Mouse (Mus musculus) embryo, embryonic 10 days (tissue): ENCODE data around the gene Trpm3.
A peak's percentile ranks its signal among the peaks of the same experiment; 100 is the strongest.
"Not testable (repeated sequence)": the region's sequence is repeated elsewhere in the genome, so short reads cannot be mapped to it uniquely, and the experiment has no call there.

Experiments
- DNase-seq: peaks from one replicate; pipeline ENCODE4 v3.0.0-alpha.2; 2015; ENCODE audit warnings: low spot score

The Trpm3 gene

DNA sequence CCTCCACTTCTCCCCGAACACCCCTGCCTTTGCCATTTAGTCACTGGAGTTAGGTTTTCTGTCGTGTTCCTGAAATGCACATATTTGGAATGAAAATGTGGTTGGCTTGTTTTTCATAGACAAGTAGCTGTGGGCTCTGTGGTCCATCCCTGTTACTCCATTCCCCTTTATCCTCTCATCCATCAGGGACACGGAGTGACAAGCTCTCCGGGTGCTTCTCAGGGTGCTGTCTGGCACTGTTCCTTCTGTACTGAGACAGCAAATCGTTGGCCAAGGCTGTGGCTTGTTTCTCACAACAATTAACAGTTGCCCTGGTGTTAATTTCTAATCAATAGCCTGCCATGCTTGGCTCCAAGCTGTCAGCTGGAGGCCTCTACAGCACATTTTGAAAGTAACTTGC, 838.7 kb downstream of the Trpm3 start:
- DNase-seq: no peak

DNA sequence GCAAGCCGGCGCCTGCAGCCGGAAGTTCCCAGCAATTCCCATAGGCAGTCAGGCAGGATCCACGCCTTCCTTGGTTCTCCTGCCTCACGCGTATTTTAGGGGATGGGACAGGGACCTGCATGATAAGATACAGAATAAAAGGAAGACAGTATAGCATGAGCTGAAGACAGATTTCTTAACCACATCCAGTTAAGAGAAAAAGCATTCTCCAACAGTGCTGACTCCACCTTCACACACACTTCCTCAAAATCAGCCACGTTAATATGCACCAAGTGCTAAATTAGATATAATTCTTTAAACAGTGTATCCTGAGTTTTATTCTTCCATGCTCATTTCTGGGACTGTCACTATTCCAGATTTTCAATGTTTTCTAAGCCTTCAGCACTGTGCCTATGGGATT, 839.9 kb downstream of the Trpm3 start:
- no peak for DNase-seq

DNA sequence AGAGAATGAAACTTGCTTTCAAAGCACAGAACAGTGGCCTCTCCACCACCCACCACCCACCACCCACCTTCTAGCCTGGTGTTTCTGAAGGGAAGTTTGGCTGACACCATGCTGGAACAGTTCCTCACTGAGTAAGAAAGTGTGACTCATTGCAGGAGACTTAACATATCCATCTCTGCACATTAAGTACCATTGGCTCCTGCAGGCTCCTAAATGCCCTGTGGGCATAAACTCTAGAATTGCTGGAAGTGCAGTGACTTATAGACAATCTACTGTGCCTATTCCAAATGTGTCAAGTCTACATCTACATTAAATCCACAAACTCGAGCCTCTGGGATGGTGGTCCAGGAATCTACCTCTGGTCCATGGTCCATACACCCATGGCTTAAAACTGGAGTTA, 840.3 kb downstream of the Trpm3 start:
- no peak for DNase-seq

DNA sequence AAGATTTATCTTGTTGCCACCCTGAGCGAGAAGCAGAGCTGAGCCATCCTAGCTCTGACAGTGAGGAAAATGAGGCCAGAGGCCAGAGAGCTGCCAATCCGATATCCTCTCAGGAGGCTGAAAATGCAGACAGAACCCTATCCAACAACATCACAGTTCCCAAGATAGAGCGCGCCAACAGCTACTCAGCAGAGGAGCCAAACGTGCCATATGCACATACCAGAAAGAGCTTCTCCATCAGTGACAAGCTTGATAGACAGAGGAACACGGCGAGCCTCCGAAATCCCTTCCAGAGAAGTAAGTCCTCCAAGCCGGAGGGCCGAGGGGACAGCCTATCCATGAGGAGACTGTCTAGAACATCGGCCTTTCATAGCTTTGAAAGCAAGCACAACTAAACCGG, 849.1 kb downstream of the Trpm3 start:
- no peak for DNase-seq

DNA sequence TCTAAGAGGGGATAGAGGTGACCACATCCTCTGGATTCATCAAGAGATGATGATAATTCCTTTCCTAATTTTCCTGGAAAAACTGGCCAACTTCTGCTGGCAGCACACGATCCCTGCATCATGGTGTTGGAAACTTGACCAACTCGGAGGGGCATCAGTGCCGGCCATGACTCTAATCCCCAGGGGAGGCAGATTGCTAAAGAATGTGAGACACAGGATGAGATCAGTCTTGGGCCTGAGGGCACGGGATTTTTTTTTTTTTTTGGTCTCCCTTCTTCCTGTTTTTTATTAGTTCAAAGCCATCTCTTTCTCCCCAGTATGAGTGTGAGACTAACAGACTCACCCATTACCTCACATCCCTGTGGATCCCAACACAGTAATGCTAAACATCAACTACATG, 855.1 kb downstream of the Trpm3 start:
- DNase-seq: no peak

DNA sequence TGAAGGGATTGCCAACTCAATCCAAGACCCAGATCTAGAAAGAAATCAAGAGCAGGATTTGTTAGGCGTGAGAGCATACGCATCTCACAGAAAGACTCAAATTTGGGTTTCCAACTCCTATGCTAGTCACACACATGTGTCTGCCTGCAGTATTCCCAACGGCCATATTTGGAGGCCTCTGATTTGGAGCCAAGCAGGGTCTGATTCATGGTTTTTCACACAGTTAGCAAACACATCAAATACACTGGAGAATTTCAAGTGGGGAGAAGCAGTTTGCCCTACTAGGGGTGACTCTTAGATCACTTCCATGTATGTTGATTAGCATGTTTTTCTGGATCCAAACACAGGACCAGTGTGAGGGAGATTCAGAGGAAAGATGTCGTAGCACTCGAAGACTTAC, 855.7 kb downstream of the Trpm3 start:
- no peak for DNase-seq

DNA sequence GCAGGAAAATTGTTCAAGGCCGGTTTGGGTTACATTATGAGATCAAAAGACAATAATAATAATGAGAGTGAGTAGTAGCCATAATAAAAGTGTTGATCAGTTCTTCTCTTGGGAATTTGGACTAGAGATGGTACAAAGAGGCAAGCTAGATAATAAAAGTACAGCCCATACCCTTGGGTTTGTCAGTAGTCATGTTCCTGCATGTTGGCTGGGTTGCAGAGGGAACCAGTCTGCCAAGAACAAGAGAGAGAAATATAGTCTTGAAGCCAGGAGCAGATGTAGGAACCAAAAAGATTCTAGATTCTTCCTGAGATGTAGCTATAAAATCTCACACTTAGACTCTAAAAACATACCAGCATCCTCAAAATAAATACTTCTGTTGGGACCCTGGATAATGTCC, 861.4 kb downstream of the Trpm3 start:
- no peak for DNase-seq

DNA sequence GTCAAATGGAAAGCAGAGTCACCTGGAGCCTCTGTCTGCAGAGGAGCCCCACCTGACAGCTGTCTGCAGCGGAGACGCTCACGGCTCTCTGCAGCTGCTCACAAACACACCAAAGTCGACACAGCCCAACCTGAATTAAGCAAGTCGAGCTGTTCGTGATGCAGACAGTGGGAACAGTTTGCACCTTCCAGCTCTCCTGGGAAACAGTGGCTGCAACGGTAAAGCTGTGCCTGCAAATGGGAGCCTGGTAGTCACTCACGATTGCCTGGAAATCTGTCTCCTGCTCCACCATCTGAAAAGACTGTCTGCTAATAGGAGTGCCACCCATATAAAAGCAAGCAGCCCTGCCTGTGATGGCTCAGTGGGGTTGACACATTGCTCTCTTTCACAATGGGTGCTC, 865.0 kb downstream of the Trpm3 start:
- no peak for DNase-seq

DNA sequence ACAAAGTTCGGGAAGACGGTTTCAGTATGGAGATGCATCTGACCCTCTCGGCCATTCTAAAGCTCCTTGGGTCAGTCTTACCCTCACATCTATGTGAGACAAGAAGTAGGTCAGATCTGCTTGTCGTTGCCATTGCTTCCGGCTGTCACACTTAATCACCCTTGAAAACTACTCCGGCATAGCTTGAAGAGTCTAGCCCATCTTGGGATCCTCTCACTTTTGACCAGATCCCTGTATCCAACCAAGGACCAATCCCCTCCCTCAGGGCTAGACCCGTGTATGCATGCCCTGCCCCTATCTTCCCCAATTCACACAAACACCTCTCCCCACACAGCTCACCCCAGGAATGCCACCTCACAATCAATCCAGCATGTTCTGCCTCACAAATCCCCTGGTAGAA, 867.0 kb downstream of the Trpm3 start:
- DNase-seq: no peak

DNA sequence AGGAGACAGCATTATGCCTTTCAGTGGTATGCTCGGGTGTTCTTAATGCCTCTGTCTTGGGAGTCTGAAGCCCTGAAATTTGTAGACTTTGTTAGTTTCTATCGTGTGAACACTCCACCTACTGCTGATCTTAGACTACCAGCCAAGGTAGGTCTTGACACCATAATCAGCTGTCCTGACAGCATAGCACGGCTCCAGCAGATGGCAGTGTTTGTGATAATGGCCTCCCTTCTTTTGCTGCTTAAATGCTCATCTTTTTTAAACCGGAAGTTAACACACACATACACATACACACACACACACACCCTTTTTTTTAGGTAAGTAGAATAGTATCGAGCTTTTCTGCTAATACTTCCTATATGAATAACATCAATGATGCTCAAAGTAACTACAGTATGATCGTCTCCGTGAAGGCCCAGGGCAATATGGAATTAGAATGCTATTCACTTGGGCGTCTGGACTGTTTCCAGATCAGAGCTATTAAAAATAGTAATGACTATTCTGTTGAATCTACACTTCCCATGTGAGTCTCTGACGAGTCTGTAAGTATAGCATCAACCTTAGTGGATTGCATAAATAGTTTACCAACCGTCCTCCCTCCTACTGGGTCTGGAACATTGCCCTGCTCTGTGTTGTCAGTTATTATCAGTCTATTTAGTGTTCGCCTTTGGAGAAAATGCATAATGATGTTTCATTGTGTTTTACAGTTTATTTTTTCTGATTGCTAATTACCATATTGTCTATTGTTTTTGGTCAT, 867.8 kb downstream of the Trpm3 start:
- peak; percentile 33 for DNase-seq

DNA sequence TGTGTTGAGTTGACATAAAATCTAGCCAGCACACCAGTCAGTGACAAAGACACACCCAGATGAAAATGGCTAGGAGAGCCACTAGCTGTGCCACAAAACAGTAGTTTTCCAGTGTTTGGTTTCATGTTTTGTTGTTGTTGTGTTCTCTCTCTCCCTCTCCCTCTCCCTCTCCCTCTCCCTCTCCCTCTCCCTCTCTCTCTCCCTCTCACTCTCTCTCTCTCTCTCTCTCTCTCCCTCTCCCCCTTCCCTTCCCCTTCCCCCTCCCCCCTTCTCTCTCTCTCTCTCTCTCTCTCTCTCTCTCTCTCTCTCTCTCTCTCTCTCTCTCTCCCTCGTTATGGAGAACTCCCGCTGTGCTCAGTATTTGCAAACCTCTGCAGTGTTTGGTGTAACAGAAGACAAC, 874.8 kb downstream of the Trpm3 start:
- DNase-seq: no peak

DNA sequence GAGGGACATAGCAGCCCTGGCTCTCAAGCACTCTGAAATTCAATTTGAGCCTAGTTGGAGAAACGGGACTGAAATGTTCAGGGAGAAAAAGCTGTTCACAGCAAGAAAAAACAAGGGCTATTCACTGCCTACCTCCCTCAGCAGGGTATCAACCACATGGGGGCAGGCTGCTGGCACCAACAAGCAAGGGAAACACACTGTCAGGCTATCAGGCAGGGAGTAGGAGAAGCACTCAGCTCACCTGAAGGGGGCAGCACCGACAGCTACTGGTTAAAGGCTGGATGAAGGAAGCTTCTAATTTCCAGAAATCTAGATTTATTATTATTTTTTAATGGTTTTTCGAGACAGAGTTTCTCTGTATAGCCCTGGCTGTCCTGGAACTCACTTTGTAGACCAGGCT, 876.7 kb downstream of the Trpm3 start:
- peak; percentile 19 for DNase-seq

DNA sequence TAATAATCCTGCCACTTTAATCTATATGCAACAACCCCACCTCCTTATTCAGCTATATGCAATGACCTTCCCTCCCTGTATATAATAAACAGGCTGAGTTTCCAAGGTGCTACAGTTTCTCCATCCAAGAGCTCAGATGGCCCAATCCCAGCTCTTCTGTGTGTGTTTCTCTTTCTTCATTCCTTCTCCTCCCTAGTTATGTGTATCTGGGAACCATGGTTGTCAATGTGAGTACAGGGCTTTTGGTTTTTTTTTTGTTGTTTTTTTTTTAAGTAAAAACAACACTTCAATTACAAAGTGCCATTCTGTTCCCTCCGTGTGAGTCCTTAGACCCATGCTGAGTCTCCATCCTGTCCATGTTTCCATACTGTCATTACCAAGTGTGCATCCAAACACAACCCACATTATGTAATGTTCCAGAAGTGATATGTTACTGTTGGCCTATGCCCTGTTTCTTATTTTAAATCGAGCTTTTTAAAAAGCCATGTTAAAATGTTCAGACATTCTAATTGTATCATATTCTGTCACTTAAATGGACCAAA, 879.4 kb downstream of the Trpm3 start:
- no peak for DNase-seq

DNA sequence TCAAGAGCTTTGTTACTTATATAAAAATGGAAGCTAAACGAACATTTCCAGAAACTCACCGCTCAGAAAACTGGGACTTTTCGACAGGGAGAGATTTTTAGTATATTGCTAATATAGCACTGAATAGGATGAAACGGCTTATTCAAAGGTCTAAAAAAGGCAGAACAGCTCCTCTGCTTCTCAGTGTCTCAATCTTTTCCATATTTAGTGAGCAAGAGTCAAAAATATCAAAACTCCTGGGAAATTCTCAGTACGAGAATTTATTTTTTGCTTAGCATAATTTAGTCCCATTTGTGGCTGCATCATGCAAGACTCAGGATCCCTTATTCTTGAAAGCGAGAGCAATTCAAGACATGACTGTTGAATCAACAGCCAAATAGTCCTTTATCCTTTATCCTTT, 884.1 kb downstream of the Trpm3 start:
- no peak for DNase-seq

DNA sequence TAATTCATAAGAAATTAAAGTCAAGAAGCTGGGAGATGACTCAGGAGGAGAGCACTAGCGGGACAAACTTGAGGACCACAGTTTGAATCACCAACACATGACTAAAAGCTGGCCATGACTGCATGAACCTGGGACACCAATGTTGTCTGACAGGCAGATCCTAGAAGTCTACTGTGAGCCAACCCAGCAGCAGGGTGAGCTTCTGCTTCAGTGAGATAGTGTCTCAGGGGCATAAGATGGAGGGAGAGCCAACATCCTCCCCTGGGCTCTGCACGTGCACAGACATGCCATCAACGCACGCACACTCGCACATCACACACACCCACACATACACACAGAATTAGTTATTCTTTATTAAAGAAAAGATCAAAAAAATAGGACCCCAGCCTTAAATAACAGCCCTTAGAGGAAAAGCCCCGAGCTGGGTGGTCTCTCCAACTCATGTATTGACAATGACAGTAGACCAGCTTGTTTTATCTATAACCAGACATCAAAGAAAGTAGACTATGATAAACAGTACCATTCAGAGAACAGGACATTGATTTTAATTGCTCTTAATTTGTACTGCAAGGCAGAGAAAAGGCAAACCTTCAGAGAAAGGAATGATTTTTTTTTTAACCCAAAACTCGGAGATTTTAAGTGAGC, 884.6 kb downstream of the Trpm3 start:
- no peak for DNase-seq

DNA sequence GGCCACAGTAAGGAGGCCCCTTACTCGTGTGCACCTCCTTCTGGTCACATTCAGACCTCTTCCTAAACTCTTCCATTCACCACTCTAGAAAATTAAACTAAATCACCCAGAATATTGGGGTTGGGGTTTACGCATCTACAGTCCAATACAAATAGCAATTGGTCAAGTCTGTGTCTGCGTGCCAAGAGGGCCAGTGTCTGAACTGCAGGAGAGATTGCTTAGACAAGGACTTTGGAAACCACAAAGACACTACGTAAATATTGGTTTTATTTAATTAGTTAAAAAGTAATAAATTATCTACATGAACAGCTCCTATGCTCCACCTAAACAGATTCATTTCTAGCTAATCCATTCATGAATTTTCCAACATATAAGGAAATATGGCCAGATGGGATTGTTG, 886.0 kb downstream of the Trpm3 start:
- no peak for DNase-seq

DNA sequence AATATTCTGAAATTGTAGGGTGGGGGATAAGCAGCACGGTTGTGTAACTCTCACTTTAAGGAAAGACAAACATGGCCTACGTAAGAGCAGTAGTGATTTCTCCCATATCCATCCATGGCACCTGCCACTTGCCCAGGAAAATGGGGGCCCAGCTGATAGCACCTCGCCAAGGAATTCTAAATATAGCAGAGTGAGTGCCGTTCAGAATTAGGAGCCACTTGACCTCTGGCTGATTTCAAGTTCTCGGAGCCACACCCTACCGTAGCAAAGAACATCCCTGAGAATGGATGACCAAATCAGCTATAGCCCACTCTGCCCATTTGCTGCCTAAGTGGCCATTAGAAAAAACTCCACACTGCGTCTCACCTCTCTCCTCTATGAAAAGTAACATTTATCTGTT, 887.6 kb downstream of the Trpm3 start:
- no peak for DNase-seq

DNA sequence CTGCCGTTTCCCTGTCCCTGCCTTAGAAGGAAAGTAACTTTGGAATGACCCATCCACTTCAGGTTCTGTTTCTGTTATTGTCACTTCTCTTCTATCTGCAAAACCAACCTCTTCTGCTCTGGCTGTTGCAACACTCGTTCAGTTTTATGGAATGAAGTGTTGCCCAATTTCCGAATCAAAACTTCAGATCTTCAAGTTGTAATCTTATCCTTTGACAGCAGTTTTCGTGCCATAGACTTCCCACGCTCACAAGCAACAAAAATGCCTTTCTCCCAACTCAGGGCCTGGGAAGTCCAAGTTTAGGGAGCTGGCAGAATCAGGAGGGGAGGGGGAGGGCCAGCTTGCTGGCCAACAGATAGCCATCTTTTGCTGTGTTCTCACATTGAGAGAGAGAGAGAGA, 889.4 kb downstream of the Trpm3 start:
- no peak for DNase-seq

DNA sequence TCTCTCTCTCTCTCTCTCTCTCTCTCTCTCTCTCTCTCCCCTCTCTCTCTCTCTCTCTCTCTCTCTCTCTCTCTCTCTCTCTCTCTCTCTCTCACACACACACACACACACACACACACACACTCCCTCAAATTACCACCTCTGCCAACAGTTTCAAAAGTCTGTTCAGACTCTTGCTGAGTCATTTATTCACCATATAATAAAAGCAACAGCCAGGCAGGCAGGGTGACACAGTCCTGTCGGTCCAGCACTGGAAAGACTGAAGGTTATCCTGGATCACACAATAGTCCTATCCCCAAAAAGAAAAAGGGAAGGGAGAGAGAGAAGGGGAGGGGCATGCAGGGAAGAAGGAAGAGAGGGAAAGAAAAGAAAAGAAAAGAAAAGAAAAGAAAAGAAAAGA, 894.5 kb downstream of the Trpm3 start:
- DNase-seq: not testable (repeated sequence)

DNA sequence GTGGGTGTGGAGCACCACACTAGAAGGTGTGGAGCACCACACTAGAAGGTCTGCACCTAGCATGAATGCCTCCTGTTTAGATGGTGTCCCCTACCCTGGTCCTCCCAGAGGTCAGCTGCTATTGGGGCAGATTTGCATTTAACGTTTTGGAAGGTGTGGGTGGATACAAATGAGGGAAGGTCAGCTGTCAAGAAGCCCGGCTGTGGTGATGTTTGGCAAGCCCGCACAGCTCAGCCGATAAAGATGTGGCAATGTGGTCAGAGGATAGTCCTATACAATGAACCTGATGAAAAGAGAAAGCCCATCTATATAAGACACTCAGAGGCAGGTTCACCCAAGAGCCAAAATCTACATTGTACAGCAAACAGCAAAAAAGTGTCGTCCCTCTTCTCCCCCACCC, 895.3 kb downstream of the Trpm3 start:
- no peak for DNase-seq

DNA sequence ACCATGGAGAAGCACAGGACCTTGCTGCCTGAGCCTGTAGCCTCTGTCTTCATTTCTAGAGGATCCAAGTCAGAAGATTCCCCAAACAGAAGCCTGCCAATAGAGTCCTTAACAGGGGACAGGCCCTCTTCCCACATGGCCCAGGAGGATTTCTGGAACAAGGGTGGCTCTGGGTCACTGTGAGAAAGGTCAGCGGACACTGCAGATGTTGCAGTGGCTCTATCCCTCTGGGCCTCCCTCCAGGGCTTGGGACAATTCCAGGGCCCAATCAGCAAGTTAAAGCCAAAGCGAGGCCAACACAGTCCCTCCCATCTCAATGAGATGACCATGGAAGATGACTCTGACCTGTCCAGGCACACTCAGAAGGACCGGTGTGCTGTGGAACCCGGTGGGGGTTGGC, 896.1 kb downstream of the Trpm3 start:
- DNase-seq: no peak

DNA sequence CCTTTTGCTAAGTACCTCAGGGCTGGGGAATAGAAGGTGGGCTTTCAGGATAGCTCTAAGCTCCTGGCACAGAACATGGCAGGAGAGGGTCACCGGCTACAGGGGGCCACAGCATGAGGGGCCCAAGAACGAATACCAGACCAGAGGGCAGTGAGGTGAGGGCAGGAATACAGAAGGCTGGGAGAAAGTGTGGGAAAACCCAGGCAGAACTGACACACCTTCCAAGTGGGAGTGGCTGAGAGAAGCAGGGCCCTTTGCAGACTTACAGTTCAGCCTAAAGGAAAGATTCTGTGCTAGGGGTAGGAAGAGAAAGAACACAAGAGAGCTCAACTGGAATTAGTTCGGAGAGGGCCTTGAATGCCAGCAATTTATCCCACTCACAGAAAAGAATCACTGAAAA, 896.9 kb downstream of the Trpm3 start:
- DNase-seq: no peak

DNA sequence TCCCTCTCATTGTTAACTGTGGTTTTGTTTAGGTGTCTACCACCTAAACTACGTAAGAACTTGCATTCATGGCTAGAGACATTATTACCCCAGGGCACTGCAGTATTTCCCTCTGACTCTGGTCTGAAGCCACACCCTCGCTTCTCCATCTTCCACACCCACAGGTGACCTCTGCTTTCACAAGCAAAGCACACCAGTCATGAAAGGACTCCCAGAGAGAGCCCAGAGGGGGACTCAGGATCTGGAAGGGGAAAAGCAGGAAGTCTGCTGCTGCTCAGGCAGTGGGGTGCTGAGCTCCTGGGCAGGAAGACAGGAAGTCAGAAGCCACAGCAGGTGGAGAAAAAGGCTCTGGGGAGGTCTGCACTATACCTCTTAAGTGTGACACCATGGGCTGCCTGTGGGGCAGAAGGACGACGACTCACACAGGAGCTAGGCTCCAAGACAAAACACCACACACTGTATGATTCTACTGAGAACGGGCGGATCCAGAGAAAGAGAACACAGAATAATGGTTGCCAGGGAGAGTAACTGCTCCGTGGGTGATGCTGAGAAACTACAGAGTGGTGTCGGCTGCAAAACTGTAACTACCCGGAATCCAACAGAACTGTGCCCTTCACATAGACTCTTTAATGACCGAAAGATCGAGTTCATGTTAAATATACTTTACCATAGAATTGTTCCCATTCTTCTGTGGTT, 898.1 kb downstream of the Trpm3 start:
- DNase-seq: no peak
